Mouse (Mus musculus) cerebellum, adult 2 months (tissue): ENCODE data around the gene Robo2.

Experiments
- CTCF ChIP-seq: fragments of 200-500 bp; IDR thresholded peaks from 2 replicates; pipeline ENCODE4 v1.5.1; 2011; ENCODE audit warnings: low read depth, mild to moderate bottlenecking, control low read depth, low read length, moderate library complexity, borderline replicate concordance; ENCODE audit not compliant: insufficient read depth
- POLR2A ChIP-seq: fragments of 200-500 bp; IDR thresholded peaks from 2 replicates; pipeline ENCODE4 v1.6.1; 2011; ENCODE audit warnings: low read length, control low read depth, borderline replicate concordance; ENCODE audit not compliant: insufficient read depth

DNA sequence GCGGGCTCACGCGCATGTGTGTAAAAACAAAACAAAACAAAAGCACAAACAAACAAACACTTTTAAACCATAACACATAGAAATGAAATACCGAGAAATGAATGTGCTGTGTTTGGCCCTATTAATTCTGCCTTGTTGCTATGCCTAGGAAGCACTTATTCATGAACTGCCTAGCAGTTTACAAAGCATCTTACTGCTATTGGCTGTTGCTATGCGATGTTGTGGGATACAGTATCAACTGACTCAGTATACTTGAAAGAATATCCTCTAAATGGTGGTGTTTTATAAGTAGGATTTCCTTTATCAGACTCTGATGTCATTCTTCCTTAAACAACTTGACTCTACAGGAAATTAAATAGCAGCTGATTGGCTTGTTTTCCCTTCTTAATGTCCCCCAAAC is 339.0 kb downstream of the Robo2 start:
- TF ChIP-seq CTCF (no peak), POLR2A (no peak)
